Mouse (Mus musculus) bone marrow macrophage, adult 2 months (primary cell): ENCODE results near the gene Pacs1. TPM values are rescaled to one million over a fixed set of nuclear protein-coding genes. Genes with fewer than 3 reads are reported as not detected.
A peak's percentile ranks its signal among the peaks of the same experiment; 100 is the strongest.

Experiments
- H3K27ac ChIP-seq: 2 replicates; pipeline ENCODE4 v1.5.1; 2012; ENCODE audit warnings: low read depth, low read length; ENCODE audit not compliant: insufficient read depth
- H3K4me1 ChIP-seq: 2 replicates; pipeline ENCODE4 v1.6.1; 2012; ENCODE audit warnings: low read length; ENCODE audit not compliant: control insufficient read depth, insufficient read depth
- H3K4me3 ChIP-seq: 2 replicates; pipeline ENCODE4 v1.5.1; 2012; ENCODE audit warnings: mild to moderate bottlenecking, low read length, moderate library complexity; ENCODE audit not compliant: insufficient read depth
- CTCF ChIP-seq: IDR thresholded peaks from 2 replicates; pipeline ENCODE4 v1.5.1; 2012; ENCODE audit warnings: low read depth, mild to moderate bottlenecking, low read length, moderate library complexity
- POLR2A ChIP-seq: IDR thresholded peaks from 2 replicates; pipeline ENCODE4 v1.6.1; 2012; ENCODE audit warnings: mild to moderate bottlenecking, low read depth, low read length, borderline replicate concordance
- polyA plus RNA-seq: library from polyadenylated mRNA; stranded (reverse); fragments of >200 nt; gene quantifications from 2 replicates; pipeline ENCODE4 v1.2.4, GENCODE M21; 2012; ENCODE audit not compliant: missing spikeins, insufficient read depth, insufficient read length

The Pacs1 gene
- polyA plus RNA-seq, 1 experiment = 32.7 TPM

- TF ChIP-seq POLR2A (no peak), CTCF (no peak)
- Histone ChIP-seq H3K27ac (peak overlapping the region; percentile 97), H3K4me3 (peak overlapping the region; percentile 89), H3K4me1 (peaks cover 28% of the 10 kb centered on the region)
Observed at GRCm38 (mm10) chr19:5106074-5106473, 166.8 kb downstream of the Pacs1 start.

- TF ChIP-seq CTCF = no peak
- TF ChIP-seq POLR2A = no peak
- Histone ChIP-seq H3K4me3 (no peak within 1 kb of the TSS), H3K27ac (no peak within 1 kb of the TSS), H3K4me1 (peaks cover 17% of the 10 kb centered on the region)
Observed at GRCm38 (mm10) chr19:5098363-5099143, 174.4 kb downstream of the Pacs1 start, which contains the start of gene Cnih2. Cnih2 (minus strand) TSS chr19:5098521.

- no peak overlapping the region for H3K27ac ChIP-seq
- H3K4me1 ChIP-seq = peaks cover 14% of the 10 kb centered on the region
- TF ChIP-seq POLR2A (no peak), CTCF (no peak)
- H3K4me3 ChIP-seq = no peak overlapping the region
Observed at GRCm38 (mm10) chr19:5097521-5098362, 175.2 kb downstream of the Pacs1 start.

- Histone ChIP-seq H3K4me1 (peaks cover 6% of the 10 kb centered on the region), H3K27ac (no peak overlapping the region), H3K4me3 (no peak overlapping the region)
- TF ChIP-seq POLR2A = no peak
- TF ChIP-seq CTCF = no peak
Observed at GRCm38 (mm10) chr19:5095887-5096474, 176.9 kb downstream of the Pacs1 start.

- Histone ChIP-seq H3K4me1 (peaks cover 6% of the 10 kb centered on the region), H3K4me3 (no peak overlapping the region), H3K27ac (no peak overlapping the region)
- TF ChIP-seq CTCF = no peak
- TF ChIP-seq POLR2A = no peak
Observed at GRCm38 (mm10) chr19:5094746-5095417, 178.0 kb downstream of the Pacs1 start.

- Histone ChIP-seq H3K4me1 (peaks cover 8% of the 10 kb centered on the region), H3K27ac (no peak overlapping the region), H3K4me3 (no peak overlapping the region)
- no peak for TF ChIP-seq POLR2A
- peak; percentile 55; the same call in 1 of the 2 replicates for TF ChIP-seq CTCF
Observed at GRCm38 (mm10) chr19:5094243-5094632, 178.7 kb downstream of the Pacs1 start.

- Histone ChIP-seq H3K27ac (no peak overlapping the region), H3K4me1 (peaks cover 10% of the 10 kb centered on the region), H3K4me3 (no peak overlapping the region)
- TF ChIP-seq CTCF (no peak), POLR2A (no peak)
Observed at GRCm38 (mm10) chr19:5093481-5094242, 179.3 kb downstream of the Pacs1 start.

GRCm38 (mm10) chr19:5092083-5092482, 180.8 kb downstream of the Pacs1 start:
- Histone ChIP-seq H3K4me1 (peaks cover 16% of the 10 kb centered on the region), H3K27ac (no peak overlapping the region), H3K4me3 (no peak overlapping the region)
- TF ChIP-seq POLR2A (no peak), CTCF (no peak)
